In genomic region chr12:83488211-83488941, GRCm38 (mm10) we compare ENCODE assay signal across 8 mouse cellular contexts. TPM values are rescaled to one million over a fixed set of nuclear protein-coding genes. Genes with fewer than 3 reads are reported as not detected.
DNase-seq lines count a peak whose midpoint lies in the region; ATAC-seq and TF ChIP-seq lines count a peak whose summit lies in the region.

No protein-coding gene starts in this region.

- no peaks in the 10 kb centered on the region for H3K79me2 ChIP-seq in C2C12 (ENCODE audit: control insufficient read depth, insufficient read depth)

- peaks cover 3% of the 10 kb centered on the region; the same call in 1 of the 2 replicates for H3K9me3 ChIP-seq in ES-Bruce4 (replicated peaks; ENCODE audit: control insufficient read depth, insufficient read depth, low read length, poor library complexity, severe bottlenecking)
- no peaks in the 10 kb centered on the region for H3K9me3 ChIP-seq in heart, embryonic 11.5 days (replicated peaks; ENCODE audit: control insufficient read depth, low read length)
- H3K9me3 ChIP-seq in kidney, embryonic 14.5 days (ENCODE audit: control insufficient read depth, low read length): peaks cover 4% of the 10 kb centered on the region; the same call in 1 of the 2 replicates
- no peaks in the 10 kb centered on the region for H3K9me3 ChIP-seq in stomach, embryonic 15.5 days

- under 1% methylated on average over 29 of the region's 29 CpGs for WGBS in heart, embryonic 11.5 days (ENCODE audit: insufficient replicate concordance)
- WGBS in kidney, embryonic 14.5 days: under 1% methylated on average over 29 of the region's 29 CpGs
- under 1% methylated on average over 29 of the region's 29 CpGs for WGBS in stomach, embryonic 15.5 days

- no peak for TF ChIP-seq EP300 in ES-Bruce4 (IDR thresholded peaks at IDR 0.05; ENCODE audit: insufficient read depth, low read depth, low read length)

- no peak overlapping the region for H3K9ac ChIP-seq in ES-Bruce4 (ENCODE audit: low read depth, poor library complexity, severe bottlenecking)
- peak overlapping the region; percentile 54 for H3K9ac ChIP-seq in heart, embryonic 11.5 days (ENCODE audit: low read depth, low read length)
- peak overlapping the region; percentile 52 for H3K9ac ChIP-seq in kidney, embryonic 14.5 days (ENCODE audit: low read depth, low read length)
- H3K9ac ChIP-seq in stomach, embryonic 15.5 days: peak overlapping the region; percentile 6; the same call in 1 of the 2 replicates

- H3K27me3 ChIP-seq in C2C12 (ENCODE audit: control insufficient read depth, insufficient read depth, insufficient read length) (peaks cover 28% of the 10 kb centered on the region), ES-Bruce4 (ENCODE audit: control insufficient read depth, insufficient read depth, low read length, poor library complexity, severe bottlenecking) (peaks cover 14% of the 10 kb centered on the region)
- H3K27me3 ChIP-seq in heart, embryonic 11.5 days (ENCODE audit: control insufficient read depth, insufficient read depth, low read length): no peaks in the 10 kb centered on the region
- H3K27me3 ChIP-seq in kidney, embryonic 14.5 days (ENCODE audit: control insufficient read depth, insufficient read depth, low read length): no peaks in the 10 kb centered on the region
- H3K27me3 ChIP-seq in stomach, embryonic 15.5 days (replicated peaks): peaks cover 12% of the 10 kb centered on the region; the same call in 1 of the 2 replicates

- DNase-seq in cerebellum, postnatal 14 days: peak; percentile 52 to 57
- peak; percentile 34 for DNase-seq in lung, postnatal 14 days

- no peak overlapping the region for H3K27ac ChIP-seq in ES-Bruce4 (ENCODE audit: insufficient read depth, low read length)
- H3K27ac ChIP-seq in heart, embryonic 11.5 days (ENCODE audit: low read depth, low read length): peak overlapping the region; percentile 47
- H3K27ac ChIP-seq in kidney, embryonic 14.5 days (ENCODE audit: low read depth, low read length): no peak overlapping the region
- H3K27ac ChIP-seq in stomach, embryonic 15.5 days: no peak overlapping the region; the same call in 1 of the 2 replicates

- no peaks in the 10 kb centered on the region for H3K4me1 ChIP-seq in ES-Bruce4 (ENCODE audit: control insufficient read depth, insufficient read depth, low read length)
- H3K4me1 ChIP-seq in heart, embryonic 11.5 days (ENCODE audit: control insufficient read depth, insufficient read depth, low read length): peaks cover 13% of the 10 kb centered on the region
- peaks cover 18% of the 10 kb centered on the region; the same call in 1 of the 2 replicates for H3K4me1 ChIP-seq in kidney, embryonic 14.5 days (ENCODE audit: control insufficient read depth, insufficient read depth, low read length)
- H3K4me1 ChIP-seq in stomach, embryonic 15.5 days: peaks cover 19% of the 10 kb centered on the region

- no peaks in the 10 kb centered on the region for H3K79me3 ChIP-seq in C2C12 (ENCODE audit: low read depth)

- no peak overlapping the region for H3K4me3 ChIP-seq in C2C12 (ENCODE audit: insufficient read depth, poor library complexity, severe bottlenecking)
- H3K4me3 ChIP-seq in ES-Bruce4 (ENCODE audit: low read depth, low read length): peak overlapping the region; percentile 27
- peak overlapping the region; percentile 81 for H3K4me3 ChIP-seq in heart, embryonic 11.5 days (ENCODE audit: low read depth, low read length)
- peak overlapping the region; percentile 69 for H3K4me3 ChIP-seq in kidney, embryonic 14.5 days (ENCODE audit: low read length)
- peak overlapping the region; percentile 70 for H3K4me3 ChIP-seq in stomach, embryonic 15.5 days (replicated peaks)

- no peak for TF ChIP-seq POLR2A in ES-Bruce4 (IDR thresholded peaks at IDR 0.05; ENCODE audit: insufficient read depth, low read length)

- no peaks in the 10 kb centered on the region for H3K36me3 ChIP-seq in C2C12 (ENCODE audit: control insufficient read depth, insufficient read depth)
- no peaks in the 10 kb centered on the region for H3K36me3 ChIP-seq in ES-Bruce4 (ENCODE audit: control insufficient read depth, insufficient read depth, low read length, poor library complexity, severe bottlenecking)
- no peaks in the 10 kb centered on the region for H3K36me3 ChIP-seq in heart, embryonic 11.5 days (ENCODE audit: control insufficient read depth, insufficient read depth, low read length)
- H3K36me3 ChIP-seq in kidney, embryonic 14.5 days (ENCODE audit: control insufficient read depth, insufficient read depth, low read length): no peaks in the 10 kb centered on the region
- H3K36me3 ChIP-seq in stomach, embryonic 15.5 days: no peaks in the 10 kb centered on the region

- peak overlapping the region; percentile 82 for H3K4me2 ChIP-seq in heart, embryonic 11.5 days
- H3K4me2 ChIP-seq in kidney, embryonic 14.5 days (replicated peaks; ENCODE audit: low read depth, low read length): peak overlapping the region; percentile 99
- peak overlapping the region; percentile 100 for H3K4me2 ChIP-seq in stomach, embryonic 15.5 days

- no peak for ATAC-seq in heart, embryonic 11.5 days (replicated peaks; ENCODE audit: insufficient number of reproducible peaks, low FRiP score, low TSS enrichment)
- ATAC-seq in kidney, embryonic 14.5 days (ENCODE audit: low FRiP score, low TSS enrichment): 0 out of 2 replicates have a peak, but pooled peaks have one; percentile 3
- ATAC-seq in stomach, embryonic 15.5 days (ENCODE audit: insufficient read depth, low FRiP score, low read depth): no peak
- no peak for ATAC-seq in megakaryocyte progenitor cell, adult 5-6 weeks (replicated peaks; ENCODE audit: poor library complexity)

- peak overlapping the region; percentile 70 for H3ac ChIP-seq in C2C12 (ENCODE audit: control insufficient read depth, insufficient read length, low read depth)

- TF ChIP-seq CTCF in C2C12 (IDR thresholded peaks at IDR 0.05; ENCODE audit: control insufficient read depth, insufficient read depth, insufficient read length) (no peak), ES-Bruce4 (IDR thresholded peaks at IDR 0.05; ENCODE audit: low read depth, low read length) (no peak)

TF ChIP-seq in C2C12, 6 proteins besides CTCF, POLR2A, EP300 and RAD21:
- no peak for TF ChIP-seq FOSL1 (IDR thresholded peaks at IDR 0.05; ENCODE audit: insufficient read depth, low read length, poor library complexity, severe bottlenecking)
- no peak for TF ChIP-seq USF1 (IDR thresholded peaks at IDR 0.05; ENCODE audit: low read depth)
- no peak for TF ChIP-seq MYOD1 (IDR thresholded peaks at IDR 0.05; ENCODE audit: control insufficient read depth, insufficient read length, low read depth)
- no peak for TF ChIP-seq MYOG (IDR thresholded peaks at IDR 0.05; ENCODE audit: control insufficient read depth, extremely low read depth, insufficient read length)
- no peak for TF ChIP-seq MAX (IDR thresholded peaks at IDR 0.05)
- TF ChIP-seq CEBPB (IDR thresholded peaks at IDR 0.05; ENCODE audit: low read depth): no peak

RNA-seq across cellular contexts. Expression of gene Dpf3, which starts 0.9 kb away (rescaled TPM):
- polyA plus RNA-seq in C2C12 (2012; fragmentation: generic; extraction: Trizol) (0.25 TPM), ES-Bruce4 (2011; ENCODE audit: insufficient read depth, insufficient read length, low read depth, missing spikeins) (0.81 TPM in 1 of 2 replicates, not detected in the other)
- 29.7 TPM in 2 replicates for polyA plus RNA-seq in heart, embryonic 11.5 days (2014; fragmentation: Nextera tagmentation; extraction: Ambion mirVana)
- polyA plus RNA-seq in kidney, embryonic 14.5 days (2014; fragmentation: Nextera tagmentation; extraction: Ambion mirVana): 14.5 and 15.5 TPM in 2 replicates
- 4.6 TPM in 2 replicates for polyA plus RNA-seq in stomach, embryonic 15.5 days (2015; fragmentation: Nextera tagmentation; extraction: Ambion mirVana)
- 2.8 TPM in 1 of 2 replicates, not detected in the other for total RNA-seq in megakaryocyte progenitor cell, adult 5-6 weeks (2015)
- 2.1 TPM in 2 replicates for total RNA-seq in megakaryocyte progenitor cell, adult 5-6 weeks (2017)

RNA-seq across cellular contexts. Expression of gene Dcaf4, which starts 31.9 kb away (rescaled TPM):
- polyA plus RNA-seq in C2C12 (2012; fragmentation: generic; extraction: Trizol): 11.7 TPM
- polyA plus RNA-seq in ES-Bruce4 (2011; ENCODE audit: insufficient read depth, insufficient read length, low read depth, missing spikeins): 125 and 134 TPM in 2 replicates
- polyA plus RNA-seq in heart, embryonic 11.5 days (2014; fragmentation: Nextera tagmentation; extraction: Ambion mirVana): 23.8 and 24.1 TPM in 2 replicates
- 27.4 and 28.1 TPM in 2 replicates for polyA plus RNA-seq in kidney, embryonic 14.5 days (2014; fragmentation: Nextera tagmentation; extraction: Ambion mirVana)
- polyA plus RNA-seq in stomach, embryonic 15.5 days (2015; fragmentation: Nextera tagmentation; extraction: Ambion mirVana): 31.5 and 34.5 TPM in 2 replicates
- total RNA-seq in megakaryocyte progenitor cell, adult 5-6 weeks (2015): 7.3 and 13.2 TPM in 2 replicates
- 11.1 and 12.4 TPM in 2 replicates for total RNA-seq in megakaryocyte progenitor cell, adult 5-6 weeks (2017)
